Mouse (Mus musculus) intestine, postnatal 0 days (tissue): ENCODE data around the gene Stat6. TPM values are rescaled to one million over a fixed set of nuclear protein-coding genes. Genes with fewer than 3 reads are reported as not detected.
A peak's percentile ranks its signal among the peaks of the same experiment; 100 is the strongest.

Source experiments
- ATAC-seq: fragments of 200-750 bp; cut with Nextera tagmentation; 2 replicates; pipeline ENCODE4 v1.8.0; 2017; ENCODE audit warnings: mild to moderate bottlenecking, moderate TSS enrichment, moderate library complexity
- H3K27ac ChIP-seq: fragments of 300-500 bp; sonication (generic); 2 replicates; pipeline ENCODE4 v1.5.1; 2014; ENCODE audit warnings: mild to moderate bottlenecking, low read depth, low read length, moderate library complexity
- H3K27me3 ChIP-seq: fragments of 300-500 bp; sonication (generic); replicated peaks from 2 replicates; pipeline ENCODE4 v1.6.1; 2014; ENCODE audit warnings: low read length, mixed read lengths; ENCODE audit not compliant: control insufficient read depth, insufficient read depth
- H3K36me3 ChIP-seq: fragments of 300-500 bp; sonication (generic); 2 replicates; pipeline ENCODE4 v1.6.1; 2014; ENCODE audit warnings: mild to moderate bottlenecking, moderate library complexity; ENCODE audit not compliant: control insufficient read depth, insufficient read depth
- H3K4me1 ChIP-seq: fragments of 300-500 bp; sonication (generic); replicated peaks from 2 replicates; pipeline ENCODE4 v1.6.1; 2014; ENCODE audit warnings: antibody characterized with exemption, low read length, mixed read lengths; ENCODE audit not compliant: control insufficient read depth, insufficient read depth
- H3K4me2 ChIP-seq: fragments of 300-500 bp; sonication (generic); replicated peaks from 2 replicates; pipeline ENCODE4 v1.6.1; 2014; ENCODE audit warnings: low read depth, mild to moderate bottlenecking, moderate library complexity
- H3K4me3 ChIP-seq: fragments of 300-500 bp; sonication (generic); 2 replicates; pipeline ENCODE4 v1.5.1; 2014; ENCODE audit warnings: low read depth, low read length
- H3K9ac ChIP-seq: fragments of 300-500 bp; sonication (generic); 2 replicates; pipeline ENCODE4 v1.6.1; 2014; ENCODE audit warnings: mild to moderate bottlenecking, low read depth, low read length
- H3K9me3 ChIP-seq: fragments of 300-500 bp; sonication (generic); 2 replicates; pipeline ENCODE4 v1.6.1; 2016; ENCODE audit warnings: mixed run types; ENCODE audit not compliant: control insufficient read depth
- CTCF ChIP-seq: sonication (generic); IDR thresholded peaks from 2 replicates; pipeline ENCODE4 v1.5.1; 2016; ENCODE audit warnings: low read depth, mild to moderate bottlenecking, control low read depth, antibody characterized with exemption, moderate library complexity
- WGBS: fragments of 180-500 bp; shearing (Covaris S2); extraction: QIAGEN DNeasy Blood & Tissue Kit; methylation state at CpG from one replicate; pipeline ENCODE4 v1.1.7; 2014; 5-methylcytosine and 5-hydroxymethylcytosine counted together
- polyA plus RNA-seq: library from polyadenylated mRNA; unstranded; fragments of >200 nt; fragmentation: Nextera tagmentation; extraction: Ambion mirVana; gene quantifications from 2 replicates; pipeline ENCODE4 v1.2.1, GENCODE M21; 2015

Stat6 gene
- polyA plus RNA-seq, 1 experiment from 2014 or later: 27.1 TPM

- no peaks in the 10 kb centered on the region for H3K27me3 ChIP-seq
- 50% methylated on average over 14 of the region's 14 CpGs for WGBS
- no peaks in the 10 kb centered on the region; the same call in none of the 2 replicates for H3K4me1 ChIP-seq
- no peak overlapping the region for H3K9ac ChIP-seq
- peak; percentile 36 for TF ChIP-seq CTCF
- H3K27ac ChIP-seq: peak overlapping the region; percentile 52
- no peaks in the 10 kb centered on the region for H3K9me3 ChIP-seq
- H3K4me2 ChIP-seq: peak overlapping the region; percentile 13
- peaks cover 41% of the 10 kb centered on the region for H3K36me3 ChIP-seq
- ATAC-seq: peak; percentile 81
- H3K4me3 ChIP-seq: no peak overlapping the region
These were observed 30.6 kb upstream of the Stat6 start for GRCm38 (mm10) chr10:127612079-127612775.

DNA sequence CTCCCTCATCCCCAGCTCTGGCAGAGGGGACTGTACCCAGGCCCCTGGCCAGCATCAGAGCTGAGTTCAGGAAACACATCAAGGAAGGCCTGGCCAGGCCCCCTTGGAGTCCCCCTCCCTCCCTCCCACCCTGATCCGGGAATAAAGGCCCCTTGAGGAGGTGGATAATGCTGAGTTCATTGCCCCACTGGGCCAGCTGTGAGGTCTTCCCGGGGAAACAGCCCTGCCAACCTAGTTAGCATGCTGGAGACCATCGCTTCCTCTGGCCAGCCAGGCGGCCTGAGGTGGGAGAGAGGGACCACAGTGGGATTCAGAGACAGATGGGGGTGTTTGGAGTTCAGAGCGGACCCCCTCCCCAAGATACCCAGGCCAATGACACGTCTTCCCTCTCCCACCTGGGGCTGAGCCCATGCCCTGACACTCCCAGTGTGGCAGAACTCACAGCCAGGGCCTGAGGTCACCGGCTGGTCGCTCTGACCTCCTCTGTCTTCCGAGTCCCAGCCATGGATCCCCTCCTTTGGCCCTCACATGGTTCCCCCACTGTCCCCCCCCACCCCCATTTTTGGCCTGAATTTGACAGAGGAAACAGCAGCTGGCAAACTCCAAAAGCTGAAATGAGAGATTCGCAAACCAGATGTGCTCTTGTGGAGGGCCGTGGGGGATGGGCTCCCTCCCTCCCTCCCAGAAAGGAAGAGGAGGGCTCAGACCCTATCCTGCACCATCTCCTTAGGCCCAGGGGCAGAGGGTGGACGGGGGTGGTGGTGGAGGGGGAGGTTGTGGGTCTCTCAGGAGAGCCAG lies 28.4 kb upstream of the Stat6 start:
- no peak for TF ChIP-seq CTCF
- Histone ChIP-seq H3K27ac (peak overlapping the region; percentile 60), H3K4me3 (no peak overlapping the region), H3K36me3 (peaks cover 33% of the 10 kb centered on the region), H3K9me3 (no peaks in the 10 kb centered on the region), H3K27me3 (no peaks in the 10 kb centered on the region), H3K4me1 (peaks cover 8% of the 10 kb centered on the region), H3K4me2 (peak overlapping the region; percentile 35; the same call in 1 of the 2 replicates), H3K9ac (no peak overlapping the region)
- ATAC-seq: no peak
- WGBS: 57% methylated on average over 12 of the region's 12 CpGs

DNA sequence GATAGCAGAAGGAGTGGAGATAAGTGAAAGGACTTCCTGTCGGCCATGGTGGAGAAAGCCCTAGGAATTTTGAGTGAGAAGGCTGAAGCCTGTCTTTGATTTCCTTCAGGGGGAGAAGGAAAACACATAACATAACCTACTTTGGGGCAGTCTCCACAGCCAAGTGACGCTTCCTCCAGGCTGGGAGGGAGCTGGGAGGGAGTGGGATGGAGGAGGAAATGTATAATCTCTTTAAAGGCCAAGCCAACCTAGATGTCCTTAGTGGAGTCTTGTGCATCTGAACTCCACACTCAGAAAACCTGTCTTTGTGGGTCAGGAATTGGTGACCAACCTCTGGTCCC lies 27.8 kb upstream of the Stat6 start:
- H3K9me3 ChIP-seq: no peaks in the 10 kb centered on the region
- WGBS: 66% methylated on average over 2 of the region's 2 CpGs
- TF ChIP-seq CTCF: no peak
- H3K27me3 ChIP-seq: no peaks in the 10 kb centered on the region
- H3K36me3 ChIP-seq: peaks cover 27% of the 10 kb centered on the region
- ATAC-seq: no peak
- H3K27ac ChIP-seq: peak overlapping the region; percentile 50; the same call in 1 of the 2 replicates
- H3K4me2 ChIP-seq: no peak overlapping the region
- H3K4me3 ChIP-seq: no peak overlapping the region
- peaks cover 9% of the 10 kb centered on the region for H3K4me1 ChIP-seq
- H3K9ac ChIP-seq: no peak overlapping the region

GRCm38 (mm10) chr10:127615591-127615990 lies 27.2 kb upstream of the Stat6 start:
- no peak for TF ChIP-seq CTCF
- Histone ChIP-seq H3K36me3 (peaks cover 22% of the 10 kb centered on the region; the same call in 1 of the 2 replicates), H3K4me3 (no peak overlapping the region), H3K27ac (peak overlapping the region; percentile 50; the same call in 1 of the 2 replicates), H3K9me3 (no peaks in the 10 kb centered on the region), H3K4me1 (peaks cover 9% of the 10 kb centered on the region; the same call in 1 of the 2 replicates), H3K4me2 (no peak overlapping the region; the same call in 1 of the 2 replicates), H3K27me3 (no peaks in the 10 kb centered on the region), H3K9ac (no peak overlapping the region)
- ATAC-seq: no peak
- WGBS: 48% methylated on average over 3 of the region's 3 CpGs

DNA sequence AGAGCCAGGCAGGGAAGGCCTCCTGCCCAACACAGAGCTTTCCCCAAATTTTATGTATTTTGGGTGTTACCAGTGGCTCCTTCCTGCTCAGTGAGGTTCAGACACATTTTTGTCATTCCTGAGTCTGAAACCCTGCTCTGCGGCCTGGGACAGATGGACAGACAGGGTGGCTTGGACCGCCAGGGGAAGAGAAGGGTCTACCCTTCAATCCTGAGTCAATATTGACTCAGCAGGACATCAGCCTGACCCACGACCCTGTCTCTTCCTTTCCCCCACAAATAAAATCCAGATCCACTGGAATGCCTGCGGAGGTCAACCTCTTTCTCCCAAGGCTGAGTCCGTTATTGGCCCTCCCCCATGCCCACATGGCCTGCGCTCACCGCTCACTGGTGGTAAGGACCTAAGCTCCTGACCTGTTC lies 26.5 kb upstream of the Stat6 start:
- Histone ChIP-seq H3K4me2 (no peak overlapping the region), H3K9ac (no peak overlapping the region), H3K4me3 (no peak overlapping the region)

DNA sequence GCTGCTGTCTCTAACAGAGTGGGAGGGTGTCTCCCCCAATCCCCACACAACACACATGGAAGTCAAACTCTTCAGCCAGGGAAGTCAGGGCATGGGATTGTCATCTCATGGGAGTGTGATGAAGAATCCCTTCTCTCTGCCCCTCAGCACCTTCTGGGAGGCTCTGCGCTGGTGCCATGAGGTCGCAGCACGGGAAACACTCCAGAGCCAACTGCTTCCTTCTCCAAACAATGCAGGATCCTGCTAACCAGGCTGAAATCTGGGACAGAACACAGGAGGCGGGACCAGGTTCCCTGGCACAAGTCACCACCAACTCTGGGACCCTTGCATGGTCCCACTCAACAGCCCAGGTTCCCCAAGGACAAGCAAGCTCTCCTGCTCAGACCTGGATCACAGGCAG lies 25.5 kb upstream of the Stat6 start:
- ATAC-seq: no peak
- no peaks in the 10 kb centered on the region for H3K9me3 ChIP-seq
- peaks cover 9% of the 10 kb centered on the region; the same call in 1 of the 2 replicates for H3K4me1 ChIP-seq
- no peaks in the 10 kb centered on the region for H3K27me3 ChIP-seq
- no peak for TF ChIP-seq CTCF
- WGBS: 44% methylated on average over 4 of the region's 4 CpGs
- no peak overlapping the region for H3K4me3 ChIP-seq
- H3K27ac ChIP-seq: no peak overlapping the region
- no peak overlapping the region for H3K4me2 ChIP-seq
- no peak overlapping the region for H3K9ac ChIP-seq
- H3K36me3 ChIP-seq: peaks cover 9% of the 10 kb centered on the region; the same call in 1 of the 2 replicates

More for the DNA sequence above, 26.5 kb upstream of the Stat6 start:
- ATAC-seq: no peak
- WGBS: 67% methylated on average over 7 of the region's 7 CpGs
- no peak for TF ChIP-seq CTCF
- Histone ChIP-seq H3K27me3 (no peaks in the 10 kb centered on the region), H3K4me1 (peaks cover 9% of the 10 kb centered on the region; the same call in 1 of the 2 replicates), H3K27ac (0 out of 2 replicates have a peak overlapping the region, but pooled peaks have one; percentile 50), H3K9me3 (no peaks in the 10 kb centered on the region), H3K36me3 (peaks cover 17% of the 10 kb centered on the region; the same call in 1 of the 2 replicates)
